Mouse (Mus musculus): Measurements from ENCODE around the gene Irgm2. TPM values are rescaled to one million over a fixed set of nuclear protein-coding genes. Genes with fewer than 3 reads are reported as not detected.

Irgm2 gene
- total RNA-seq, 1 experiment from 2014 or later: 14.0 TPM

GRCm38 (mm10) chr11:58261826-58262225, 62.4 kb downstream of the Irgm2 start:
- no peak for DNase-seq

DNA sequence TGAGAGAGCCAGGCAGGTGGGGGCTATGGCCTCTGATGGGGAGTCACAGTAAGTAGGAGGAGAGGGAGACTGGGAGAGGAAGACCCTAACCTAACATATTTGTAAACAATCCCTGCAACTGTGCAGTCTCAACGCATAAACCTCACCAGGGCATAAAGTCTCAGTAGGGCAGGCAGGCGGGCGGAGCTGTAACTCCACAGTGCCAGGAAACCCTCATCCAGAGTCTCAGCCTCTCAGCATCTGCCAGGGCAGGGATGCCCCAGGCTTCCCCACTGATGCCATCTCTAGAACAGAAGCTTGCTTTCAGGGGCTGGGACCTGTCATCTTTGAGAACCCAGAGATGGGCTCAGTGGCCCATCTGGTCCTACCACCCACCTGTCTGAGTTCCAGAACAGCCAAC, 62.9 kb downstream of the Irgm2 start:
- no peak for DNase-seq

DNA sequence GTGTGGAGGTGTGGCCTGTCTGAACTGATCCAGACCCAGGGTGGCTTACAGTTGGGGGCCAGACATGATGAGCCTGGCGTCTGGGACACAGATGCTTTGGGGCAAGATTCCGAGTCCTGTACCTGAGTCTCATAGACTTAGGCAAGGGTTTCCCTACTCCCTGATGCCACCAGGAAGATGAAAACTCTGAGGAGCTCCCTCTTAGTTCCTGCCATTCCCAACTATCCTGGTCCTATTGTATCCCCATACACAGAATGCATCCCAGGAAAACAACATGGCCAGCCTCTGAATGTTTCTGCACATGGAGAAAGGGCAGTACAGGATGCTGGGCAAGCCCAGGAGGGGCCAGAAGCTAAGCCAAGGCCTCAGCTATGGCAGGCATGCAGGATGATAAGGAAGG, 64.1 kb downstream of the Irgm2 start:
- DNase-seq: no peak

DNA sequence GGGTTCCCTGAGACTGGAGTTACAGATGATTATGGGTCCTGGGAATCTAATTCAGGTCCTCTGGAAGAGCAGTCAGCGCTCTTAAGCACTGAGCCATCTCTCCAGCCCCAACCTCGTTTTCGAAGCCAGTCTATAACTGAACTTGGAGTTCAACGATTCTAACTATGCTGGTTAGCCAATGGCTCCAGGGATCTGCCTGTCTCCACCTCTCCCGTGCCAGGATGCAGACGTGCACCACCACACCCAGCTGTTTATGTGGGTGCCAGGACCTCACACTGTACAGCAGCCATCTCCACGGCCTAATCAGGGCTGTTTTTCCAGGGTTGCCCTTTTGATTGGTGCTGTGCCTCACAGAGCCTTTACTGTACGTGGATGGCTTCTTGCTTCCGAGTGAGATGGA, 65.1 kb downstream of the Irgm2 start:
- DNase-seq: no peak

DNA sequence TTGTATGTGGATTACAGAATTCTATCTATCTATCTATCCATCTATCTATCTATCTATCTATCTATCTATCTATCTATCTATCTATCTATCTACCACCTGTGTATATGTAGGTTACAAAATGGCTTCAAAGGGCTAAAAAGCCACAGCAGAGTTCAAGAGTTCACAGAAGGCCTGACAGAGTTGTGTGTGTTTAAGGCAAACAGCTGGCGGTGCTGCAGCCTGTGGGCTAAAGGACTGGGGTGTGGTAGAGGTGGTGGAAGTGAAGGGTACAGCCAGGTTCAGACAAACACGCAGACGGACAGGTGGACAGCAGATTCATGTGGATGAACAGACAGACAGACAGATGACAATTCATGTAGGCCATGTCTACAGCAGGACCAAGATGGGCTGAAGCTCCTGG, 68.9 kb downstream of the Irgm2 start:
- no peak for DNase-seq

Other genes starting within 250 kb of the Irgm2 start
- 103 and 106 TPM in 2 replicates for gene Larp1, start 190.6 kb upstream of the Irgm2 start, total RNA-seq (2021)
- gene Gm12248, start 106.5 kb upstream of the Irgm2 start, total RNA-seq (2021): 1.0 and 1.7 TPM in 2 replicates
- gene Cnot8, start 95.5 kb upstream of the Irgm2 start, total RNA-seq (2021): 54.1 and 65.5 TPM in 2 replicates
- 23.3 and 26.5 TPM in 2 replicates for gene Gemin5, start 31.1 kb upstream of the Irgm2 start, total RNA-seq (2021)
- 70.7 and 72.0 TPM in 2 replicates for gene Mrpl22, start 28.0 kb upstream of the Irgm2 start, total RNA-seq (2021)
- gene Igtp, start 62 bp upstream of the Irgm2 start, total RNA-seq (2021): 8.8 and 11.8 TPM in 2 replicates
- not detected in 2 replicates for gene 4930438A08Rik, start 75.2 kb downstream of the Irgm2 start, total RNA-seq (2021)
- gene Zfp692, start 107.5 kb downstream of the Irgm2 start, total RNA-seq (2021): 14.4 and 17.3 TPM in 2 replicates
- gene Zfp672, start 130.7 kb downstream of the Irgm2 start, total RNA-seq (2021): 53.1 and 53.4 TPM in 2 replicates
- 41.7 and 64.5 TPM in 2 replicates for gene Sh3bp5l, start 131.1 kb downstream of the Irgm2 start, total RNA-seq (2021)
- not detected in 2 replicates for gene Lypd8, start 179.4 kb downstream of the Irgm2 start, total RNA-seq (2021)
- not detected in 2 replicates for gene 1810065E05Rik, start 221.5 kb downstream of the Irgm2 start, total RNA-seq (2021)
- gene Gm12253, start 232.9 kb downstream of the Irgm2 start, total RNA-seq (2021): not detected in 2 replicates